Mouse (Mus musculus) heart, postnatal 25 days (tissue): ENCODE measurements around the gene Gpr26. TPM values are rescaled to one million over a fixed set of nuclear protein-coding genes. Genes with fewer than 3 reads are reported as not detected.

Experiments
- DNase-seq: peaks from one replicate; pipeline ENCODE4 v3.0.0; 2022; ENCODE audit warnings: low spot score
- intact Hi-C: fragments of 180-260 bp; cut with DNase I; formaldehyde crosslinking; loops from one replicate; pipeline ENCODE4 v1.15.1; 2025
- total RNA-seq, 2 experiments: library from RNA; stranded (reverse); gene quantifications; 2 replicates each; pipeline ENCODE4 v1.2.3; 2021

Gpr26 gene
- total RNA-seq, 2 experiments from 2014 or later, result not detected

DNA sequence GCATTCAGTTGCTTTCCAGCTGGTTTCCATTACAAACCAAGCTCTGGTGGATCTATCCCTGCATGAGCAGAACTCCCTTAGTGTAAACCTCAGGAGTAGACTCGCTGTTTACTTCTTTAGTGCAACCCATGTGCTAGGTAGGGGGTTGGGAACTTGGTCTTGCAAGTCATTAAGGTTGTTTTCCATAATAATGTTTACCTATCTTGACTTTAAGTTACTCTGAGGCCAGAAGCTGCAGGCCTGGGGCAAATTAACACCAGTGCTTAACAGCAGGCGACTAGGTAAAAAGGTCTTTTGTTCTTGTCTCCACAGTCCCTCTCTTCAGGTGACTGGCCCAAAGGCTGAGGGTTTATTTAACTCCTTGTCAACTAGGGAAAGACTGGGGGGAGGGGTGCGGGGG lies 48.9 kb downstream of the Gpr26 start:
- intact Hi-C loops, result no loop called here
- DNase-seq, result no peak

DNA sequence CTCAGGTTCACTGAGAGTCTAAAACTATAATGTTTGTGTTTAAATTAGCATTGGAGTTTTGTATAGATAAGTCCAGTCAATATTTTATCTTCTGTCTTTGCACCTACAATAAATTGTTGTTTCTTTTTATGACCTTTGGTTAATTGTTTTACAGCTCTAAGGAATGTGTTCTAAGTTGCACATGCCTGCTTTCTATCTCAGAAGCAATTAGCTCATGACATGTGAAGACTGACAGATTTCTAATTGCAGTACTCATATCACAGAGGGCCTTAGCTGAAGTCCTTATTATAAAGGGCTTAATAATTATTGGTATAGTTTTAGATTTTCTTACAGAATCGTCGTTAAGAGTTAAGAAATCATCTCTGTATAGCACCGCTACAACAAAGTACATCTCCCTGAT lies 49.7 kb downstream of the Gpr26 start:
- DNase-seq, result no peak
- intact Hi-C loops, result no loop called here

DNA sequence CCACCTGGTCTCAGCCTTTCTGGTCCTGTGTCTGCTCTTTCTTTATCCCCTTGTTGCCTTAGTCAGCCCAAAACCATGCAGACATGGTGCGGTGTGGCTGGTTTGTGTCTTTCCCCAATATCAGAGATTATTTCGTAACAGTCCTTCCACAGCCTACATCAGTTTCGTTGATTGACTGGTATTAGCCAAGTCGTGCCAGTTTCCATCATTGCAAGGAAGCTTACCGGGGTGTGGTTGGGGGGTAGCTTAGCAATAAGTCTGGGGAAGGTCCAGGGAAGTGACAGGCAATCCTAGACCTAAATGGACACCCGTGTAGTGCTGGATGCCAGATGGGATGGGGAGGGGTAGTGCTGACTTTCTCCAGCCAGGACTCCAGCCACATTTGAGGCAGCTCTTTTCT lies 59.3 kb downstream of the Gpr26 start:
- no peak for DNase-seq
- intact Hi-C loops, result no loop called here

DNA sequence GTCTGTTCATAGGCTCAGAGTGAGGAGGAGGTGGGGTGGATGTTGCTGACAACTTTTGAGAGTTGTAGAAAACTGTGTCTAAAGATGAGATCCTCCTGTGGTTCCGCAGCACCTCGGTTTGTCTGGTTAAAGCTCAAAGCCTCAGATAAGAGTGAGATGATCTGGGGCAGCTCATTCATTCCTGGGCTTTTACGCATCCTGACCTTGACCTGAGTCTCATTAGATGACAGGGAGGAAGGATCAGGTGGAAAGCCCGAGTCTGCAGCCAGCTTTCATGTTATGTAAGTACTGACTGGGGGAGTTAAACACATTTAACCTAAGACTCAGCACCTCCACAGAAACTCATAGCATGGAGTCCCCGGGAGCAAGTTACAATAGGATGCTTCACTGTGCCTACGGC lies 60.4 kb downstream of the Gpr26 start:
- no peak for DNase-seq
- intact Hi-C loops, result no loop called here

DNA sequence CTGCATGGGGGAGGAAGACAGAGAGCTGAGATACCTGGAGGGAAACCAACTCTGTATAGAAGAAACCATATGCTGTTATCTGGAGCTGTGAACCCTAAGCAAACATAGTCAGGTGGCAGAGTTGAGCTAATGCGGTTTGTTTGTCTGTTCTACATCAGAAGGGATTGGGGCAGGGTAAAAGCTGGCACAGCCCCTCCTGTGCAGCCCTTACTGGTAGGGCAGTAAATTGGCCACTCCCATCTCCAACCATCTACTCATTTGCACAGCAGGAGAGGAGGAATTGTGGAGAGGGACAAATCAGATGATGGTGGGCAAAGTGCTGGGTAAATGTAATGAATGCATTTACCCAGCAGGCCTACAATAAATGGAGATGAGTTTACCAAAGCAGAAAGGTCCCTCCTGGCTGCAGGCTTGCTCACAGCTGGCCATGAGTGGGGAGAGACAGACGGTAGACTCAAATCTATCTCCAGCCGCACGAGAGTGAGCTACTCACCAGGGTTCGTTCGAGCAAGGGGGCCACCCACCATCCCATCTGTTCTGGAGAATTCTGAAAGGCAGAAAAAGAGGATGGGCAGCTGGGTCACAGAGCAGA lies 65.8 kb downstream of the Gpr26 start:
- no peak for DNase-seq
- intact Hi-C loops, result no loop called here

Other genes with a start within 250 kb of the Gpr26 start
- gene Cpxm2, start 188.3 kb downstream of the Gpr26 start, total RNA-seq, result 1 to 10 TPM; 1.3 to 3.4 TPM